Mouse (Mus musculus) ovary, postnatal 10 days (tissue): ENCODE measurements around the gene Pid1.

Experiments used
- DNase-seq: peaks from one replicate; pipeline ENCODE4 v3.0.0; 2022; ENCODE audit warnings: low spot score

The Pid1 gene

GRCm38 (mm10) chr1:84177696-84178095 is 186.3 kb downstream of the Pid1 start:
- no peak for DNase-seq

GRCm38 (mm10) chr1:84177033-84177432 is 186.9 kb downstream of the Pid1 start:
- no peak for DNase-seq

- DNase-seq = no peak
Observed at GRCm38 (mm10) chr1:84172941-84173340, 191.0 kb downstream of the Pid1 start.

GRCm38 (mm10) chr1:84157790-84158189 is 206.2 kb downstream of the Pid1 start:
- DNase-seq = no peak

- DNase-seq = no peak
Observed at GRCm38 (mm10) chr1:84155585-84155930, 208.4 kb downstream of the Pid1 start.

- no peak for DNase-seq
Observed at GRCm38 (mm10) chr1:84154725-84155584, 209.0 kb downstream of the Pid1 start.

GRCm38 (mm10) chr1:84153943-84154342 is 210.0 kb downstream of the Pid1 start:
- no peak for DNase-seq

GRCm38 (mm10) chr1:84141561-84141960 is 222.4 kb downstream of the Pid1 start:
- DNase-seq = no peak

- DNase-seq = no peak
Observed at GRCm38 (mm10) chr1:84132451-84132850, 231.5 kb downstream of the Pid1 start.

- no peak for DNase-seq
Observed at GRCm38 (mm10) chr1:84131799-84132198, 232.2 kb downstream of the Pid1 start.

- no peak for DNase-seq
Observed at GRCm38 (mm10) chr1:84128510-84128909, 235.5 kb downstream of the Pid1 start.

GRCm38 (mm10) chr1:84119306-84119705 is 244.7 kb downstream of the Pid1 start:
- no peak for DNase-seq

GRCm38 (mm10) chr1:84106756-84107155 is 257.2 kb downstream of the Pid1 start:
- DNase-seq = no peak

- DNase-seq = no peak
Observed at GRCm38 (mm10) chr1:84102052-84102451, 261.9 kb downstream of the Pid1 start.

GRCm38 (mm10) chr1:84097398-84097797 is 266.6 kb downstream of the Pid1 start:
- no peak for DNase-seq

- DNase-seq = no peak
Observed at GRCm38 (mm10) chr1:84093291-84093690, 270.7 kb downstream of the Pid1 start.

GRCm38 (mm10) chr1:84089664-84090063 is 274.3 kb downstream of the Pid1 start:
- DNase-seq = no peak

GRCm38 (mm10) chr1:84087957-84088356 is 276.0 kb downstream of the Pid1 start:
- no peak for DNase-seq

GRCm38 (mm10) chr1:84087325-84087724 is 276.7 kb downstream of the Pid1 start:
- no peak for DNase-seq

- DNase-seq = no peak
Observed at GRCm38 (mm10) chr1:84086486-84086885, 277.5 kb downstream of the Pid1 start.

GRCm38 (mm10) chr1:84085361-84085760 is 278.6 kb downstream of the Pid1 start:
- DNase-seq = no peak

GRCm38 (mm10) chr1:84079566-84079965 is 284.4 kb downstream of the Pid1 start:
- DNase-seq = no peak

- no peak for DNase-seq
Observed at GRCm38 (mm10) chr1:84077023-84077422, 287.0 kb downstream of the Pid1 start.
